Mouse (Mus musculus) kidney, adult 2 months (tissue): ENCODE data around the gene Gm21860.

Experiments
- CTCF ChIP-seq: fragments of 200-500 bp; conservative IDR thresholded peaks from 2 replicates; pipeline ENCODE4 v1.5.1; 2011; ENCODE audit warnings: low read depth, mild to moderate bottlenecking, control low read depth, low read length, moderate library complexity, mixed read lengths; ENCODE audit not compliant: insufficient read depth, insufficient read length
- POLR2A ChIP-seq: fragments of 200-500 bp; IDR thresholded peaks from one replicate; pipeline ENCODE4 v1.6.1; 2011; ENCODE audit warnings: low read depth, low read length, control low read depth

DNA sequence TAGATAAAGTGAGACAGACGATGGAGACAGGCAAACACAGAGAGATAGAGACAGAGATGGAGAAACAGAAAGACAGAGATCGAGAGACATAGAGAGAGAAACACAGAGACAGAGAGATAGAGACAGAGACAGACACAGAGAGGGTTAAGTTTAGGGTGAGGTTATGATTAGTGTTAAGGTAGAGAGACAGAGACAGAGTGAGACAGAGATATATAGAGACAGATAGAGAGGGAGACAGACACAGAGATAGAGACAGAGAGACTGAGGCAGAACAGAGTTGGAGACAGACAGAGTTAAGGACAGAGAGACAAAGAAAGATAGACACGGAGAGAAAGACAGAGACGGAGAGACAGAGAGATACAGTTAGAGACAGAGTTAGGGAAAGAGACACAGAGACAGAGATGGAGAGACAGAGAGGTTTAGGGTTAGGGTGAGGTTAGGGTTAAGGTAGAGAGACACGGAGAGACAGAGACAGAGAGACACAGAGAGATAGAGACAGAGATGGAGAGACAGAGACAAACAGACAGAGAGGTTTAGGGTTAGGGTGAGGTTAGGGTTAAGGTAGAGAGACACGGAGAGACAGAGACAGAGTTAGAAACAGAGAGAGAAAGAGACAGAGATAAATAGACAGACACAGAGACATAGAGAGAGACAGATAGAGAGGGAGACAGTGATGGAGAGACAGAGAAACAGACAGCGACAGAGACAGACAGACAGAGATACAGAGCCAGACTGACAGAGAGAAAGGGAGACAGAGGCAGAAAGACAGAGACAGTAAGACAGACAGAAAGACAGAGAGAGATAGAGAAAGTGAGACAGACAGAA, 16.8 kb downstream of the Gm21860 start:
- no peak for TF ChIP-seq CTCF
- no peak for TF ChIP-seq POLR2A
